Mouse (Mus musculus): Measurements from ENCODE around the gene Tmem39b.
A peak's percentile ranks its signal among the peaks of the same experiment; 100 is the strongest.
"Not testable (repeated sequence)": the region's sequence is repeated elsewhere in the genome, so short reads cannot be mapped to it uniquely, and the experiment has no call there.

The Tmem39b gene

DNA sequence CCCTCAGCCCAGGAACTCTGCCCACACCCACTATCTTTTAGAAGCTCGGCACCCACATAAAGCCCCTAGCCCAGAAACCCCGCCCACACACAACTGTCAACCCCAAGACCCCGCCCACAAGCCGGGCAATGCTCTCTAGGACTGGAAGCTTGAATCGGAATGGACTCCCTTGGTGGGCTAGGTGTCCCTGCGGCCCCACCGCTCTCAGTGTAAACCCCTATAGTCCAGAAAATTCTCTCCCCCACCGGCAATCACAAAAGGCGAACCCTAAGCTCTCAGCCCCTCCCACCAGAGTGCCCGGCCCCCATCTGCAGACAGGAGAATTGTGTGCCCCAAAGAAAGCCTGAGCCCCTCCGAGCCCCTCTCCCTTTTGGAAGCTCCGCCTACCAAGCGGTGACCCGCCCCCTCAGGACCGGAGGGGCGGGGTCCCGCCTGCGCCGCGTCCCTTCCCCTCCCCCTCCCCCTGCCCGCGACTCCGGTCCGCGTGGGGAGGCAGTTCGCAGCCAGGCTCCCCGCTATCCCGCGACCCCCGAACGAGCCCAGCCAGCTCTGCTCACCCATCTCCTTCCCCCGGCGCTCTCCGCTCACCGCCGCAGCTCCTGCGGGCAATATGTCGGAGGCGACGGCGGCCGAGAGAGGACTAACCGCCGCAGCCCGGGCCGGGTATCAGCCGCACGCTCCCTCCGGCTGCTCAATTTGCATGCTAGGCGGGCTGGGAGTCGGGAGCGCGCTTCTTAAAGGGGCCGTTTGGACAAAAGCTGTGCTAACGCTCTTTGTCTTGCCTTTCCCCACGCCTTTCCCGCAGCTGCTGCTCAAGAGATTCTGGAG lies at the start of gene Tmem39b:
TSS of gene Tmem39b (minus strand) at position 681 of the 828 bp plus-strand sequence.
- DNase-seq, result peak; percentile 93 to 95

DNA sequence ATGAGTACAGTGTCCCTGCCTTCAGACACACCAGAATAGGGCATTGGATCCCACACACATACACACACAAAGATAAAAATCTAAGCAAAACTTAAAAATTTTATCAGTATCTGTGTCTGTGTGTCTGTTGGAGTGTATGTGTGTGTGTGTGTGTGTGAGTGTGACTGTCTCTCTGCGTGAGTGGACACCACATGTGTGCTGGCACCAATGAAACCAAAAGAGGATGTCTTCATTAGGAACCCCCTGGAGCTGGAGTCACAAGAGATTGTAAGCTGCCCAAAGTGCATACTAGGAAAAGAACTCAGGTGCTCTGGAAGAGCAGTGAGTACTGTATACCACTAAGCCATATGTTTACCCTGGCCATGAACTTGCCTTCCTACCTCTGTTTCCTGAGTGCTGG lies 49.5 kb upstream of the Tmem39b start:
- DNase-seq, result no peak

DNA sequence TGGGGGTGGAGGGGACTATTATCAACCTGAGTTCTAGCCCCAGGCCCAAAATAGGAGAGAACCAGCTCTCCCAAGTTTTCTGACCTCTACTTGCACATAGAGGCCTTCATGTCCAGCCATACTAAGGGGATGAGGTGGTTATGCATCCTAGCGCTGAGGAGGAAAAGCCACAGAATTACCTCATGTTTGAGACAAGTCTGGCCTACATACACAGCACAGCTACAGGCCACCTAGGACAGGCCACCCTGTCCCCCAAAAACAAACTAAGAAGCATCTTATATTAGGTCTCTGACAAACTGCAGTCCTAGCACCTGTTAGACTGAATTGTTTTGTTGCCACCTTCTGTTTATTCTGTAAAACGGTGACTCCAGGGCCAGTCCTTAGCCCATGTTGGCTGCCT lies 46.9 kb upstream of the Tmem39b start:
- no peak for DNase-seq

DNA sequence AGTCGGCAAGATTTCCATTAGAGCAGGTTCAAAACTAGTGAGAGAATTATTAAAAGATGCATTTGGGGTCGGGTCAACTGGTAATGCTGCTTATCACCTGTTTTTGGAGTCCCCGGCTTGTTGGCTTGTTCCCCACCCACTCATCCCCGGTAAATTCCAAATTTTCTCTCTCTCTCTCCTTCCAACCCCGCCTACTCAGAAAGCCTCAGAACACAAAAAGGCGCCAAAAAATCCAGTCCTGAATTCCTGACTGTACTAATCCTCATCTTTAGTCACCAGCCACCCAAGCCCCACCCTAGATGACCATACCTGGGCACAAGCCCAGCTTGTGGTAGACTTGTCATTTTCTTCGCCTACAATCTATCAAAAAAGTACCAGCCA lies 46.4 kb upstream of the Tmem39b start:
- DNase-seq, result peak; percentile 38 to 49

DNA sequence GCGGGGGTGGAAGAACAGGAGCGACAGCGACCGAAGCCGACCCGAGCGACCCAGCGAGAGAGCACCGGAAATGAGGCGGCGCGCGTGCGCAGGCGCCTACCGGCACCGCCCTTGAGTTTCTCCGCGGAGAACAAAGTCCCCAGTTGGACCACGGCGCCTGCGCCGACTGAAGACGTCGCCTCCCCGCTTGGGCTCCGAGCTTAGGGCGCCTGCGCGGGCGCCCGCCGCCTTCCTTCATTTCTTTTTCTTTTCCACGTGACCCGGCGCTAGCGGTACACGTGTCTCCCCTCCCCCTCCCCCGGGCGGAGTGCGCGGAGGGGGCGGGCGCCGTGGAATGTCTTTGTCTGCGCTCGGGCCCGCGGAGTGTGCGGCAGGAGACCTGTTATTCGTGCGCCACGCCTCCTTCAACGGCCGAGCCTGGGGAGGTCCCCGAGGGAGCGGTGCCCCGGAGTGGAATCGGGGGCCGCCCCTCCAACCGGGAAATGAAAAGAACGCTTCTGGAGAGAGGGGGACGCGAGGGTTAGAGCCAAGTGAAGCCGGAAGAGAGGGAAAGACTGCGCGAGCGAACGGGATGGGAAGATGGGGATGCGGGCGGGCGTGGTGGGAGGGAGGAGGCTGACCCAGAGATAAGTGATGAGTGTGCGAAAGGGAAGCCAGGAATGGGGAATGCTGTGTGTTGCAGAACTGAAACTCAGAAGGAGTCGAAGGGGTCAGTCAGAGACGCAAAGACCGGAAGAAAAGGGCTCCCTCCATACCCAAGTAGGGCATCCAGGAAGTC lies 45.8 kb upstream of the Tmem39b start, which contains the start of gene Khdrbs1:
TSS of gene Khdrbs1 (minus strand) at position 72 of the 778 bp plus-strand sequence.
- DNase-seq, result peak; percentile 99

DNA sequence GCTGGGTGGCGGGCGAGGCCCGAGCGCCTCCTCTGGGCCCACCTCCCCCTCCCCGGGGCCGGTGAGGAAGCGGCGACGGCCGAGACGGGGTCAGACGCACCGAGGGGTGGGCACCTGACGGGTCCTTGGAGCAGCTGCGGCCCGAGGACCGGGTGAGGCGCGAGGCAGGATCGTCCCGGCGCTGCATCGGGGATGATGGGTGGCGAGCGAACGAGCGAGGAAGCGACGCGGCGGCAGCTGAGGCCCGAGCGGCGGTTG lies 45.3 kb upstream of the Tmem39b start:
- no peak for DNase-seq

DNA sequence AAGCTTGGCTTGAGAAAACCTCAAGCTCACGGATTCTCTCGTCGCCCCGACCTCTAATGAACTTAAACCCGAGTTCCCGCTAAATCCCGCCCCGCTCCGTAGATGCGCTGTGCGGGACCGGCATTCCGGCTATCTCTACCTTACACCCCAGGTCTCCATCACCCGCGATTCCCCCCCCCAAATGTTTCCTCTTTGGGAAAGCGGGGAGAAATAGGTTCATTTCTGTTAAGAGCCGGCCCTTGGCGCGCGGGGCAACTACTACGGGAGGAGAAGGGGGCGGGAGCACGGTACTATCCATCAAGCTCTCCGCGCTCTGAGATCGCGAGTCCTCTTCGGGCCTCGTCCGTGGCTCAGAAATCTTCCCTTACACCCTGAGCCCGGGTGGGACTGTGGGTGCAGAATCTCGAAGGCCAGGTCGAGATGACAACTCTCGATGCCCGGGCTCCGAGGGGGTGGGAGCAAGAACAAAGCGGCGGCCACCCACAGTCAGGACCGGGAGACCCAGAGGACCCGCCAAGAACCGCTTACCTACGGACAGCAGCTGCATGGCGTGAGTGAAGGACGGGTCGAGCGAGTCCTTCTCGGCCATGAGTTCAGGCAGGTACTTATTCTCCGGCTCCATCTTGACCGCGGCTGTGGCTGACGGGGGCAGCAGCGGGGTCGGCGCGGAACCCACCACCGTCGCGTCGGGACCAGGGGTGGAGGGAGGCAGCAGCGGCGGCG lies 44.8 kb upstream of the Tmem39b start:
- peak; percentile 46 to 61 for DNase-seq

DNA sequence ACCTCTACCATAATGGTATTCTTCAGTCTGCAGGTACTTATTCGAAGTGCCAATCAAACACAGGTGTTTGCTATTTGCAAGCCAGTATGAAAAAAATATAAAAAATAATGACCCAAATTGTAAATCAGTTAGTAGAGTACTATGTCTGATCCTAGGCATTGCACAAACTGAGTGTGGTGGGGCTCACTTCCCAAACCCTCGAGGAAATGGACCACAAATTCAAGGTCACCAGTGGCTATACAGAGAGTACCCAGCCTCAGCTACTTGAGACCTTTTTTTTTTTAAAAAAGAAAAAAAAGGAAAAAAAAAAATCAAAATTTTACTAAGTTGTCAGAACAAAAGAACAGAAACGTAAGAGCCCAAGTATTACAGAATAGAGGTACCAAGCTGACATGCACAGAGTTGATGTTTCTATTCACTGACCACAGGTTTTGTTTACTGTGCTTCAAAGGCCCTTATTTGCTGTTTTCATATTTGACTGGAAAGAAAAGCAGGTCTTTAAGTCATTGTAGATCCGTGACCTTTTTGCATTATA lies 42.5 kb upstream of the Tmem39b start:
- no peak for DNase-seq

DNA sequence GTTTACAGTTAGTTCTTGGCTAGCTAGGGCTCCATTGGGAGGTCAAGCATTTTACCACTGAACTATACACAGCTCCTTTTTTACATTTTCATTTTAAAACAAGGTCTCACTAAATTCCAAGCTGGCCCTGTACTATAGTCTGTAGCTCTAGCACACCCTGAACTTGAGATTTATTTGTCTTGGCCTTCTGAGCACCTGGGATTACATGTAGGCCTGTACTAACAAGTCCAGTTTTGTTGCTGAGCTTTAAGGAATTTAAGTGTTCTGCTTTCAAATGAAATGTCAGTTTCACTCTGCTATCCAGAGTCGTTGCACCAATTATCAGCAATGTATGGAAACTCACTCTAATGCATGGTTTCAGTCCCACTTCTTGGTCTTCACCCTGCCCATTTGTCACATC lies 39.5 kb upstream of the Tmem39b start:
- no peak for DNase-seq

DNA sequence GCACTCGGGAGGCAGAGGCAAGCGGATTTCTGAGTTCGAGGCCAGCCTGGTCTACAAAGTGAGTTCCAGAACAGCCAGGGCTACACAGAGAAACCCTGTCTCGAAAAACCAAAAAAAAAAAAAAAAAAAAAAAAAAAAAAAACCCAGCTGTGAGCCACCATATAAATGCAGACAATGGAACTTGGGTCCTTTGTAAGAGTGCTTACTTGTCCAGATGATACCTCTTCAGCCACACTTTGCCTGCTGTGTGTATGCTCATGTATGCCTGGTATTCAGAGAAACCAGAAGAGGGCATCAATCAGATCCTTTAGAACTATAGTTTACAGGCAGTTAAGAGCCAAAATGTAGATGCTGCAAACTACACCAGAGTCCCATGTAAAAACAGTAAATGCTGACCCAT lies 38.8 kb upstream of the Tmem39b start:
- not testable (repeated sequence) for DNase-seq

DNA sequence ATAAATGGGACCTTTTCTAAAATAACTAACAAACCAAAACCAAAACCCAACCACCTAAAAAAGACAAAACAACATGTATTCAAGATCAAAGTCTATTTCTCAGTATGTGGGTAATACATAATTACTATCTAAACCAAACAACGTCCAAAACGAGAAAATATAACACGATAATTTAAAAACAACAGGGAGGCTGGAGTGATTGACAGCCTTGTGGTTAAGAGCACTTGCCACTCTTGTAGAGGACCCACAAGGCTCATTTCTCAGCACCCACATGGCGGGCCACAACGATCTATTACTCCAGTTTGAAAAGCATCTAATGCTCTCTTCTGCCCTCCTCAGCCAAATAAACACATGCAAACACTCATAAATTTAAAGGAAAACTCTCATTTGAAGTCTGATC lies 34.8 kb upstream of the Tmem39b start:
- no peak for DNase-seq

DNA sequence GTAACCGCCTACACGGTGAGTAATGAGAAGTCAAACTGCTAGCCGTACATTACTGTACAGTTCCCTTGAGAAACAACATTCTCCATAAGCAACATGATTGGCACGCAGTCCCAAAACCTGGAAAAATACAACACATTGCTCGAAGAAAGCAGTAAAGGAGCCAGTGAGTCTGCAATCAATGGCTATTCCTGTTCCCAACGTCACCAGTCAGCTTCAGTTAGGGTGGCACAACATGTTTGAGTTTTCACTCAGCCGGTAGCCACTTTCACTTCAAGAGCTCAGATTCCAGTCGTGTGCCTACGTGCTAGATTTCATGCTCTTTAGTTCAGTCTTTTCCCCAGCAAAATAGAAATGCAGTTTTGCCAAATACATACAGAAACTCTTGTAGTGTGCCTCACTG lies 19.7 kb upstream of the Tmem39b start:
- DNase-seq, result no peak

DNA sequence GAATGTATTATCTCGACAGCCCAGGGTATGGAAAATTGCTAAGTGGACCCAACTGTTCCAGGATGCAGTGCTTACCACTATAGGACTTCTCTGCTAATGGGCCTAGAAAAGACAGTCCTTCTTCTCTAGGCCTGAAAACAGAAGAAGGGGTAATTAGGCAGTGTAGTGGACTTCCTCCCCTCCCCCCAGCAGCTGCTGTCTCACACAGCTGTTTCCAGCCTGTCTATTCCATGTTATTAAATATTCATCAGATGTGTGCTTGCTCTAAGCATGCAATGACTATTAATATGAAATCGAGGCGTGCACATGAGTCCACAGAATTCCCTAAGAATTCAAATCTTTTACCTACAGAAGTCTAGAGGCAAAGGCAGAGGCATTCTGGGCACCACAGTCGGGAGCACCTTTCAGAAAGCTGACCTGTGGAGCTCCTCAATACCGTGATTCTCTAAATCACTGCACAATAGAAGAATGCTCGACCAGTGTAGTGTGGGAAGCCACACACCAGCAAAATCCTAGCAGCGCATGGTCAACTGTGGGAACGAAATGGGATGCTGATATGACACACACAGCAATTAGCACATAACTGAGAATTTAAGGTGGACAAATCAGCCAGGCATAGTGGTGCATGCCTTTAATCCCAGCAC lies 13.0 kb upstream of the Tmem39b start:
- DNase-seq, result peak in 1 of 2 experiments; percentile 22

DNA sequence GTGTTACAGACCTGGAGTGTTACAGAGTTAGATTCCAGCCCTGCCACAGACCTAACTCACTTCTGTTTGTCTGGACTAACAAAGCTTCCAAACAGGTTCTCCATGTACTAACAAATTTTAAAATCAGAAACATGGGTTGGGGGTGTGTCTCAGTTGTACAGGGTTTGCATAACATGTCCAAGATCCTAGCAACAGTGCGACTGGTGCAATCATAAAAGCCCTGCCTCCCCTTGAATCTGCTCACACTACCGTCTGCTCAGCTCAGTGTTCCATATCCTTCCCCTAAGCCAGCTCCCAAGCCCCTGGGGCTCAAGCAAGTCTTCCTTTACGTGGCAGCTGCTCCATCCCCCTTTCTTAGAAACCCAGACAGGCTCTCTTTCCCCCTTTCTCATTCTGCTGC lies 10.1 kb upstream of the Tmem39b start:
- DNase-seq, result no peak

DNA sequence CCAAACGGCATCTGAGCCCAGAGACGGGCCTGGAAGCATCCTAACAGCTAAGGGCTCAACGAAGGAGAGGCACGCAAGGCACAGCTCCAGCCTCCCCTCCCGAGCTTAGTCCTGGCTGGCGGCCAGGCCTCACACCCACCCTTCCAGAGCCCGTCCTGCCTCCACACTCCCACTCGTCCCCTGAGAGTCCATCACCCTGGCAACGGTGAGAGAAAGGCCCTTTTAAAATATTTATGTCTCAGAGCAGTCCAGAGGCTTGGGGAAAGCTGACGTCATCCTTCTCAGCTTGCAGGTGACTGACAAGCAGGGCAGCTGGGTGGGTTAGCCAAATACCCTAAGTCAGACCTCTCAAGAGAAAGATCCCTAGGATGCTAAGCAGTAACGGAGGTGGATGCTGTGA lies 5.8 kb upstream of the Tmem39b start:
- DNase-seq, result peak; percentile 69 to 82

DNA sequence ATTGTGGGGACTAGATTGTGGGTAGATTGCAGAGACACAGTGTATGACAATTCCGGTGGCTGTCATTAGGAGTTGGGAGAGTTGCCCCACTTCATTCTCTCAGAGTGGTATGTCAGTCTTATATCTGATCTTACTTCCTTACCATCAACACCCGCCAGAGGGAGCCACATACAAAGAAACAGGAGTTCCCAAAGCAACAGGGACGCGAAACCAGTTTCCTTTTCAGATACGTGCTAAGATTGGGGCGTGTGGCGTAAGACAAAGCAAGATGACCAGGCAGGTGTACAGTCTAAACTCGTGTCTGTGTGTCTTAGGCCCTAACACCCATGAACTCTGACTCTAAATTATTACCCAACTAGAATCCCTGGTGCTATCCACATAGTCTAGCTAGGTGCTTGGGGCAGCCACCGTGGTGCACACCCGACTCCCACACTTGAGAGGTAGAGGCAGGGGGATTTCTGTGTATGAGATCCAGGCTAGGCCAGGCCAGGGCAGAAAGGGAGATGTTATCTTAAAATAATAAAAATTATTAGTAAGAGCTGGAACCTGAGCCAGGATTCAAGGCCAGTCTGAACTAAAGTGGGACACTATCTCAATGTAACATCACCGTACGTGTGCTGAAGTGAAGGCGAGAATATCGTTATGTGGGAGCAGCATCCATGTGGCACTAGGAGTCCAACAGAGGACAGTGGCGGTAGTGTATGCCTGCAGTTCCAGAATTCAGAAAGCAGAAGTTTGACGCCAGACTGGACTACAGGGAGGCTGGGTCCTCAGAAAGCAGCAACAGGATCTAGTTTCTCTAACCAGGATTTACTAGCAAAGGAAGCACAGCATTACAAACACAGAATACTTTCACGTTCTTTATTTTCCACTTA lies 5.1 kb upstream of the Tmem39b start:
- DNase-seq, result peak; percentile 93 to 94

DNA sequence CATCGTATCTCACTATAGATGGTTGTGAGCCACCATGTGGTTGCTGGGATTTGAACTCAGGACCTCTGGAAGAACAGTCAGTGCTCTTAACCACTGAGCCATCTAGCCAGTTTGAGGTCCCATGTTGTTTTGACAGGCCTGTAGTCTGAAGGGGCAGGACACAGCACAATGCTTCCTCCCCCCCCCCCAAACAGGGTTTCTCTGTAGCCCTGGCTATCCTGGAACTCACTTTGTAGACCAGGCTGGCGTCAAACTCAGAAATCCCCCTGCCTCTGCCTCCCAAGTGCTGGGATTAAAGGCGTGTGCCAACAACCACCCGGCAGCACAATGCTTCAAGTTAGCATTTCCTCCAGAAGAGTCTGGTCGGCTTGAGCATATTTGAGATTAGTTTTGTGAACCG lies 4.0 kb upstream of the Tmem39b start:
- not testable (repeated sequence) for DNase-seq

DNA sequence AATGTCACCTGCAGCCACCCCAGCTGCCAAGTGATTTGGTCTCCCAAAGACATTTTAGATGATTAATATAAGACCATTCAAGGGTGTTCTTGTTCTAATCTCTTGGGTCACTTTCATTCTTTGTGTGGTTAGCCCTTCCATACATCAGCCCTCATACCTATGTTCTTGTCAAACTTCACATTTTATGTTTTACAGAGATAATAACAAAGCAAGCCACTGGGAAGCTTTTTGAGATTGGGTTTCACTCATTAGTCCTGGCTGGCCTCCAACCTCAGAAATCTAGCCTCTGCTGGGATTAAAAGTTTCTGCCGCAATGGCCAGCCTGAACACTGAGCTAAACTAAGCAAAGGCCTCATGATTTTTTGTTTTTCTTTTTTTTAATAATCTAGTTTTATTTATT lies 3.6 kb upstream of the Tmem39b start:
- DNase-seq, result peak in 1 of 2 experiments; percentile 39

DNA sequence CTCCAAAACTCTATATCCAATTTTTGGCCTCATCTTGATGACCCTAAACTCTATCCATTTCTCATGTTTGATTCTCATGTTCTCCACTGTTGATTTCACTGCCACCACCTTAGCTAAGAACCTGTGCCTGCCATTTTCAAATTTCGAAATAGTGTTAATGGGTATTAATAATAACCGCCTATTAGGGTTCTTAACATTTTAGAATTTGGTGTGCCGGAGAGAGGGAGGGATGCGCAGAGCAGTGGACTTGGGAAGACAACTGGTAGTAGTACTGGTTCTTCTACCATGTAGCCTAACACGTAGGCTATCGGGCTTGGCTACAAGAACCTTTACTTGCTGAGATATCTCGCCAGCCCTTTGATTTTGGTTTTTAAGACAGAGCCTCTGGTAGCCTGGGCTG lies 553 bp upstream of the Tmem39b start:
- no peak for DNase-seq

DNA sequence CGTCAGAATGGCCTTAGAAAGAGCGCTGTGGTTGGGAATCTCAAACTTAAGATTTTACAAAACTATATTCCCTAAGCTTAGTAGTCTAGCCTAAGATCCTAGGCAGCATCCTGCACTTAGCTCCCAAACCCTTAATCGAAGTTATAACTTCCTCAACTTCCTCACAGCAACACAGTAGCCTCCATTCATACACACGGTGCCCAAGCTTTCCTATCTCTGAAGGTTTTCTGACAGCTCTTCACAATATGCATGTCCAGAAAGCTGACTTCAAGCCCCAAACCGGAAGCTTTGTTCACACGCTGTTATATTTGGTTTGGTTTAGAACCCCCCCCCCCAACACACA lies 852 bp downstream of the Tmem39b start:
- DNase-seq, result no peak

DNA sequence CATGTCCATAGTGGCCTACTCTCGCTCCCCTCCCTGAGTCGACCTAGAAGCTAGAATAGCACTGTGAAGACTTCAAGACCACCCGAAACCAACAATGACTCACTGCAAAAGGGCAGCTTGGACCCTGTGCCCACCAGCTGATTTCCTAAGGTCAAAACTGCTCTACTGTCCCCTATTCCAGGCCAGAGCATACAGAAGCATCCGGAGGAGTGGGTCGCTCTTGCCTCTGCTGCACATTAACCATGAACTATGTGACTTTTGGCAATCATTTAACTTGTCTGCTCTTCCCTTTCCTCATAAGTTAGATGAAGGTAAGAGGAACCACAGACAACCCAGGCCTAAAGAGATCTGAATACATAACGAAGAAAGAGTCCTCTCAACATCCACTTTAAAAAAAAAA lies 12.1 kb downstream of the Tmem39b start:
- DNase-seq, result no peak

DNA sequence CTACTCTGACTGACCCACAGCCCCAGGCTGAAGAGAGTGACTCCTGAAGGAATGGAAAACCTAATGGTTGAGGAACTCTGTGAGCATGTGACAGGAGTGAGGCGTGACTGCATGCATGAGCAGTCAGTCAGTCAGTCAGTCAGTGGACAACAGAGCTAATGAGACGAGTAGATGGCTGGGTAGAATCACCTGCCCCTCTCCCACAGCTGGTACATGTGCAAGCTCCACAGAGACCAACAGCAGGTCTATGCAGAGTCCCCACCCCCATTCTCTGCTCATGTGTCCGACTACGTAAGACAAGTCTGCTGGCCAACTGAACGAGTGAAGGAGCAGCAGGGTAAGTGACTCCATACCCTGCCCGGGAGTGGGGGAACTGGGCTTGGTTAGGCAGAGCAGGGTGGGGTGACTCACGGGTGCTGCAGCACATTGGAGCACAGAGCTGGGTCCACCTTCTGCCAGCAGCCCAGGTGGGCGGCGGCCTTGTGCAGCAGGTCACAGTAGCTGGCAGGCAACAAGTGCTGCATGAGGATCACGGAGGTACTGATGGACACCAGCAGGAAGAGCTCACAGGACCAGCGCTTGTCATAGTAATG lies 12.6 kb downstream of the Tmem39b start:
- DNase-seq, result no peak
